Mouse (Mus musculus): Measurements from ENCODE around the gene Cyp2c37. TPM values are rescaled to one million over a fixed set of nuclear protein-coding genes. Genes with fewer than 3 reads are reported as not detected.

The Cyp2c37 gene
- polyA plus RNA-seq (2015; fragmentation: Nextera tagmentation; extraction: Ambion mirVana): 0.12 TPM in 1 of 2 replicates, not detected in the other

GRCm38 (mm10) chr19:39992140-39992539, at the start of gene Cyp2c37:
Cyp2c37 (plus strand) TSS chr19:39992424.

Other genes starting within 250 kb of the Cyp2c37 start
- 0.13 TPM in 1 of 2 replicates, not detected in the other for gene Cyp2c40, start 179.6 kb upstream of the Cyp2c37 start, polyA plus RNA-seq (2015; fragmentation: Nextera tagmentation; extraction: Ambion mirVana)
- gene Cyp2c69, start 105.6 kb upstream of the Cyp2c37 start, polyA plus RNA-seq (2015; fragmentation: Nextera tagmentation; extraction: Ambion mirVana): 0.16 TPM in 1 of 2 replicates, not detected in the other
- gene Cyp2c54, start 81.4 kb downstream of the Cyp2c37 start, polyA plus RNA-seq (2015; fragmentation: Nextera tagmentation; extraction: Ambion mirVana): not detected in 2 replicates
- gene Cyp2c50, start 97.3 kb downstream of the Cyp2c37 start, polyA plus RNA-seq (2015; fragmentation: Nextera tagmentation; extraction: Ambion mirVana): not detected in 2 replicates
- gene Cyp2c70, start 194.9 kb downstream of the Cyp2c37 start, polyA plus RNA-seq (2015; fragmentation: Nextera tagmentation; extraction: Ambion mirVana): not detected in 2 replicates